Mouse (Mus musculus) liver, embryonic 14.5 days (tissue): ENCODE data around the gene Ppp2r1b. TPM values are rescaled to one million over a fixed set of nuclear protein-coding genes. Genes with fewer than 3 reads are reported as not detected.

Experiments
- ATAC-seq: fragments of 200-750 bp; cut with Nextera tagmentation; 2 replicates; pipeline ENCODE4 v1.8.0; 2017; ENCODE audit warnings: moderate number of reproducible peaks, mild to moderate bottlenecking, moderate library complexity; ENCODE audit not compliant: insufficient read depth
- DNase-seq, 3 experiments: peaks; one replicate each; pipeline ENCODE4 v3.0.0-alpha.2; 2012 to 2013; ENCODE audit warnings: low read depth in 3 of 3, low spot score in 3 of 3
- H3K27ac ChIP-seq: fragments of 300-500 bp; sonication (generic); 2 replicates; pipeline ENCODE4 v1.5.1; 2014; ENCODE audit warnings: moderate library complexity, mild to moderate bottlenecking, control low read depth, inconsistent platforms
- H3K27me3 ChIP-seq: fragments of 300-500 bp; sonication (generic); 2 replicates; pipeline ENCODE4 v1.6.1; 2014; ENCODE audit warnings: mild to moderate bottlenecking, low read length, moderate library complexity; ENCODE audit not compliant: control insufficient read depth, insufficient read depth
- H3K36me3 ChIP-seq: fragments of 300-500 bp; sonication (generic); replicated peaks from 2 replicates; pipeline ENCODE4 v1.6.1; 2014; ENCODE audit warnings: low read depth; ENCODE audit not compliant: control insufficient read depth, insufficient read depth
- H3K4me1 ChIP-seq, 2 experiments: fragments of 200-500 bp in 1 of 2; fragments of 300-500 bp in 1 of 2; sonication (generic) in 1 of 2; replicated peaks; 2 replicates each; pipeline ENCODE4 v1.6.1; 2012 to 2014; ENCODE audit warnings: antibody characterized with exemption in 1 of 2, inconsistent platforms in 1 of 2, low read length in 1 of 2; ENCODE audit not compliant: control insufficient read depth in 2 of 2, insufficient read depth in 2 of 2
- H3K4me2 ChIP-seq: fragments of 300-500 bp; sonication (generic); 2 replicates; pipeline ENCODE4 v1.6.1; 2014; ENCODE audit warnings: low read depth, mild to moderate bottlenecking, control low read depth, moderate library complexity
- H3K4me3 ChIP-seq, 2 experiments: fragments of 200-500 bp in 1 of 2; fragments of 300-500 bp in 1 of 2; sonication (generic) in 1 of 2; 2 replicates each; pipeline ENCODE4 v1.5.1; 2012 to 2014; ENCODE audit warnings: low read depth in 2 of 2, low read length in 2 of 2, mild to moderate bottlenecking in 2 of 2, control low read depth in 1 of 2, inconsistent platforms in 1 of 2, moderate library complexity in 1 of 2; ENCODE audit not compliant: insufficient read depth in 1 of 2
- H3K9ac ChIP-seq: fragments of 300-500 bp; sonication (generic); replicated peaks from 2 replicates; pipeline ENCODE4 v1.6.1; 2014; ENCODE audit warnings: mild to moderate bottlenecking, control low read depth, moderate library complexity
- H3K9me3 ChIP-seq: fragments of 300-500 bp; sonication (generic); 2 replicates; pipeline ENCODE4 v1.6.1; 2016; ENCODE audit warnings: low read length, mixed read lengths; ENCODE audit not compliant: control insufficient read depth
- CTCF ChIP-seq: IDR thresholded peaks from 2 replicates; pipeline ENCODE4 v1.5.1; 2016; ENCODE audit warnings: antibody characterized with exemption, low read depth, control low read depth
- EP300 ChIP-seq: IDR thresholded peaks from 2 replicates; pipeline ENCODE4 v1.6.1; 2016; ENCODE audit warnings: antibody characterized with exemption, low read depth
- WGBS: fragments of 180-500 bp; shearing (Covaris S2); extraction: QIAGEN DNeasy Blood & Tissue Kit; methylation state at CpG from one replicate; pipeline ENCODE4 v1.1.7; 2014; ENCODE audit not compliant: insufficient replicate concordance; 5-methylcytosine and 5-hydroxymethylcytosine counted together
- polyA plus RNA-seq, 2 experiments: library from polyadenylated mRNA; depleted of rRNA in 1 of 2; stranded (reverse) in 1 of 2; unstranded in 1 of 2; fragments of >200 nt; fragmentation: Nextera tagmentation in 1 of 2; extraction: Ambion mirVana in 1 of 2; gene quantifications; 2 replicates each; pipeline versions ENCODE4 v1.2.1 to v1.2.3; 2012 to 2014

The Ppp2r1b gene
- polyA plus RNA-seq, 2 experiments: 27.7 to 69.1 TPM

DNA sequence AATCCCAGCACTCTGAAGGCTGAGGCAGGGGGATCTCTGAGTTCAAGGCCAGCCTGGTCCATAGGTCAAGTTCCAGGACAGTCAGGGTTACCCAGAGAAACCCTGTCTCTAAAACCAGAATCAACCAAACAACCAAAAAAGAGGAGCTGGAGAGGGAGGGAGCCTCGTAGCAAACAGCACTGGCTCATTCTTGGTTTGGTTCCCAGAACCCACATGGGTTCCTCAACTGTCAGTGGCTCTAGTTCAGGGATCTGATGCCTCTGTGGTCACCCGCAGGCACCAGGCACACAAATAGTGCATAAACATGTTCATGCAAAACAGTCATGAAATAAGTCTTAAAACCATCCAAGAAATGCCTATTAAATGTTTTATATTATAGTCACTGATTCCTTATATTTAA lies 23.1 kb downstream of the Ppp2r1b start:
- ATAC-seq (no peak), DNase-seq (no peak)
- no peaks in the 10 kb centered on the region; a peak in 1 of 4 replicates for H3K4me1 ChIP-seq
- no peak overlapping the region for H3K4me2 ChIP-seq
- TF ChIP-seq CTCF: no peak
- no peak for TF ChIP-seq EP300
- no peaks in the 10 kb centered on the region for H3K9me3 ChIP-seq
- H3K36me3 ChIP-seq: peaks cover 87% of the 10 kb centered on the region
- H3K4me3 ChIP-seq: no peak overlapping the region
- no peak overlapping the region for H3K27ac ChIP-seq
- WGBS: 86% methylated on average over 2 of the region's 2 CpGs
- H3K9ac ChIP-seq: no peak overlapping the region
- no peaks in the 10 kb centered on the region for H3K27me3 ChIP-seq

DNA sequence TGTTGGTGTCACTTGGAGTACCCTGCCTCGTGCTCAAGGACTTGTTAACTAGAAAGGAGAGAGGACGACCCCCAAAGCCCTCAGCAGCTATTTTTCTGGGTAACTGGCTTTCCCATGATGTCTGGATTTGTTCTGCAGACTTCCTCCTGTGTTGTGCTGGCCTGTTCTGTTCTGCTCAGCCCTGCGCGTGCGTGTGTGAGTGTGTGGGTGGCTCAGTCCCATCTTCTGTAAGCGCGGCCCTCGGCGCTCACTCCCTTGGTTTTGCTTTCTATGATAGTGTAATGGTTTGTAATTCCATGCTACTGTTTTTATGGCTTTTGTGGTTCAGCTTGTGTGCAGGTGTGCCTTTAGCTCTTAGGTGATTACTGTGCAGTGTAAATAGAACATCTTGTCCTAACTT lies 28.1 kb downstream of the Ppp2r1b start:
- DNase-seq: no peak
- 89% methylated on average over 9 of the region's 9 CpGs for WGBS
- H3K9me3 ChIP-seq: no peaks in the 10 kb centered on the region
- no peak overlapping the region for H3K4me2 ChIP-seq
- no peak overlapping the region for H3K27ac ChIP-seq
- no peak overlapping the region for H3K9ac ChIP-seq
- ATAC-seq: no peak
- H3K36me3 ChIP-seq: peaks cover 82% of the 10 kb centered on the region
- no peak overlapping the region for H3K4me3 ChIP-seq
- no peak for TF ChIP-seq CTCF
- TF ChIP-seq EP300: no peak
- H3K4me1 ChIP-seq: no peaks in the 10 kb centered on the region
- H3K27me3 ChIP-seq: no peaks in the 10 kb centered on the region

DNA sequence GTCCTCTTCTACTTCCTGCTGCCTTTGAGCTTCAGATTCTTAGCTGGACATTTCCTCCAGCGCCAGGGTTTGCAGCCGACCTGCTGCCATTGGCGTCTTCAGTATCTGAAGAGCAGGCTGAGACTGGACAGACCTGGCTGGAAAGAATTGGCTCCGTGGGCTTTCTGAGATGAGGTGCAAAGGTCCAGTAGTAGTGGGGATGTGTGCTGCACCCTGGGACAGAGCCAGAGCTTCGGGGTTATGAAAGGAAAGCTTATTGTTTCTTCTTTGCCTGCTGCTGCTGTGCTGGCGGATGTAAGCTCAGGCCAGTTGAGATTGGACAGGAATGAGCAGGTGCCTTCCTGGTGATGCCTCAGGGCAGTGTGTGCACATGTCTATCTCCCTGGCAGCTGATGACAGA lies 28.9 kb downstream of the Ppp2r1b start:
- WGBS: 90% methylated on average over 6 of the region's 6 CpGs
- Histone ChIP-seq H3K9me3 (no peaks in the 10 kb centered on the region), H3K36me3 (peaks cover 82% of the 10 kb centered on the region), H3K27ac (no peak overlapping the region), H3K4me3 (no peak overlapping the region), H3K4me2 (no peak overlapping the region), H3K4me1 (no peaks in the 10 kb centered on the region), H3K9ac (no peak overlapping the region), H3K27me3 (no peaks in the 10 kb centered on the region)
- no peak for DNase-seq
- no peak for ATAC-seq
- TF ChIP-seq CTCF (no peak), EP300 (no peak)

DNA sequence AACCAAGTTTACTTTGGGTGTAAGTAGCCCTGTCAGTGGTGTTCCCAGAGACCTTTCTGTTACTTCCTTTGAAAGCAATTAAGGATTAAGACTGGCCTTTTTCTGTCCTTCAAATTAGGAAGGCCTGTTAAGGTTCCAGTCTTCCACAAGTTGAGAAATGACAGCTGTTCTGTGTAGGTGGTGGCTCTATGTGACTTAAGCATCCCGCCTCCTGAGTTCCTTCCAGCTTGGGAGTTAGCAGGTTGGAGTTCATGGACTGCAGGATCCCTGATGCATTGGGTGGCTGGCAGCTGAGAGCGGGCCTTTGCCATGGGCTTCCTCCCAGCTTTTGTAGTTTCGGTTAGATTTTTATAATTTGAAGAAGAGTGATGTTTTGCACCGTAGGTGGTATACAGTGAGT lies 30.4 kb downstream of the Ppp2r1b start:
- H3K9ac ChIP-seq: no peak overlapping the region
- WGBS: 92% methylated on average over 4 of the region's 4 CpGs
- no peak overlapping the region for H3K4me3 ChIP-seq
- ATAC-seq (no peak), DNase-seq (no peak)
- TF ChIP-seq EP300: no peak
- no peak for TF ChIP-seq CTCF
- H3K36me3 ChIP-seq: peaks cover 83% of the 10 kb centered on the region
- H3K27ac ChIP-seq: no peak overlapping the region
- no peaks in the 10 kb centered on the region for H3K4me1 ChIP-seq
- H3K27me3 ChIP-seq: no peaks in the 10 kb centered on the region
- no peak overlapping the region for H3K4me2 ChIP-seq
- H3K9me3 ChIP-seq: no peaks in the 10 kb centered on the region

DNA sequence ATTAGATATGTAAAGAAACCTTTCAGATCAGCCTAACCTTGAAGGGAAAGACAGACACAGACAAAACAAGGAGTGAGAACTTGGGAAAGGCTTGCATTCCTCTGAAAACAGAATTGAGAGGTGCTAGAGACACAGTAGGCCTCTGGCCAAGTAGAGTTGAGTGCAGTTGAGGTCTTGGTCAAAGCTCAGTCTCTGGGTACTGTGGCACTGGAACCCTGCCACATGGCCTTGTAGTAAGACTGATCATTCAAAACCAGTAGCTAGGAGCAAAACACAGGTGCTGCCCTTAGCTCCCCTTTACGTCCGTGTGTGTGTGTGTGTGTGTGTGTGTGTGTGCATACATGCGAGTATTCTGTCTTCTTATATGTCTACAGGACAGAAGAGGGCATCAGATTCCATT lies 31.2 kb downstream of the Ppp2r1b start:
- Histone ChIP-seq H3K9me3 (no peaks in the 10 kb centered on the region), H3K9ac (no peak overlapping the region), H3K4me3 (no peak overlapping the region), H3K27ac (no peak overlapping the region), H3K4me2 (no peak overlapping the region), H3K27me3 (no peaks in the 10 kb centered on the region), H3K36me3 (peaks cover 80% of the 10 kb centered on the region), H3K4me1 (no peaks in the 10 kb centered on the region)
- no peak for DNase-seq
- ATAC-seq: no peak
- TF ChIP-seq CTCF (no peak), EP300 (no peak)
- WGBS: 82% methylated on average over 3 of the region's 3 CpGs
